Mouse (Mus musculus) ES-E14 (cell line): ENCODE data around the gene Rgs6.

Experiments
- CHD2 ChIP-seq: IDR thresholded peaks from 2 replicates; pipeline ENCODE4 v1.6.1; 2014; ENCODE audit warnings: mild to moderate bottlenecking, low read depth, low read length, inconsistent platforms
- HCFC1 ChIP-seq: IDR thresholded peaks from 2 replicates; pipeline ENCODE4 v1.6.1; 2012; ENCODE audit warnings: low read length, inconsistent platforms, borderline replicate concordance; ENCODE audit not compliant: insufficient read depth
- MAFK ChIP-seq: IDR thresholded peaks from 2 replicates; pipeline ENCODE4 v1.6.1; 2014; ENCODE audit warnings: mild to moderate bottlenecking, low read depth, low read length, inconsistent platforms; ENCODE audit not compliant: insufficient read depth
- ZC3H11A ChIP-seq: IDR thresholded peaks from 2 replicates; pipeline ENCODE4 v1.6.1; 2012; ENCODE audit warnings: low read depth, mild to moderate bottlenecking, inconsistent platforms, low read length, borderline replicate concordance
- ZNF384 ChIP-seq: IDR thresholded peaks from 2 replicates; pipeline ENCODE4 v1.6.1; 2012; ENCODE audit warnings: low read depth, low read length, inconsistent platforms

GRCm38 (mm10) chr12:82972661-82973060 lies 384.6 kb downstream of the Rgs6 start:
- TF ChIP-seq HCFC1 (no peak), ZNF384 (no peak), CHD2 (no peak), ZC3H11A (no peak), MAFK (no peak)
